Mouse (Mus musculus) layer of hippocampus, postnatal 10 days (tissue): ENCODE results near the gene Rinl. TPM values are rescaled to one million over a fixed set of nuclear protein-coding genes. Genes with fewer than 3 reads are reported as not detected.

Experiments used
- DNase-seq, 2 experiments: peaks; one replicate each; pipeline ENCODE4 v3.0.0; 2021; ENCODE audit warnings: low spot score in 2 of 2
- total RNA-seq, 2 experiments: library from RNA; stranded (reverse); gene quantifications; 2 replicates each; pipeline ENCODE4 v1.2.3; 2021

Gene Rinl
- total RNA-seq, 2 experiments from 2014 or later: 1.5 to 2.0 TPM

DNA sequence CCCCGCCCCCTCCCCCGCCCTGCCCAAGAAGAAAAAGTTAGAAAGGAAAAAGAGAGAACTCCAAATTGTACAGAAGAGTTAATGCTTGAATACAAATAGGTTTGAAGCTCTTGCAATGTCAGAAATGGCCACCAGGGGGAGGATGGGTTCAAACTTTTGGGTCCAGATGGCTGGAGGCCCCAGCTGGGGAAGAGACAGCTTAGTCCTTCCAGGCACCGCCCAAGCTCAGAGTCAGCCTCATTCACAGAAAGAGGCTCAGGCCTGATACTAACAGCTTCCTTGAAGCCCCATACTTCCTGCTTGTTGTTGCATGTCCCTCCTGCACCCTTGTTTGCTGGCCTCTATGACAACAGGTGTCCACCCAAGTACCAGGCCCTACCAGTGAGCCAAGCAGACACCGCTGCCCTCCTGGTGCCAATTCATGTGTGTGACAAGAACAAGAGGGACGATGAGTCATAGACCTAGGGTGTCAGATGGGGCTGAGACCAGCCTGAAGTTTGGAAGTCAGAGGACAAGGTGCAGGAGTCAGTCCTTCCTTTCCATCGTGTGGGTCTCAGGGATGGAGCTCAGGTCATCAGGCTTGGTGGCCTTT lies 8.6 kb upstream of the Rinl start:
- peak; percentile 95 to 96 for DNase-seq

DNA sequence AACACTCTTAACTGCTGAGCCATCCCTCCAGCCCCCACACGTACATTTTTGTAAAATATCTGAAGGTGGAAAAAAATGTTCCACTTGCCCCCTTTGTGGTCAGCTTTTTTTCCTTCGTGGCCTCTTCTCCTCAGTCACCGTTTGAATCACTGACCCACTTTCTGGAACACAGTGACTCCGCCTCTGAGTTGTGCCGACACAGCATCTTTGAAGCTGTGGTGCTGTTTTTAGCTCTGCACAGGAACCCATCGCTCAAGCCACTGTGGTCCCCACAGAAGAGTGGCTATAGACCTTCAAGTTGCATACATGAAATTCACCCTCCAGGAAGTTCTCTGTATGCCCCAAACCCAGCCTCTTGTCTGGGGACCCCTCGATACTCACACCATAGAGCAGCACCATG lies 7.9 kb upstream of the Rinl start:
- DNase-seq: no peak

DNA sequence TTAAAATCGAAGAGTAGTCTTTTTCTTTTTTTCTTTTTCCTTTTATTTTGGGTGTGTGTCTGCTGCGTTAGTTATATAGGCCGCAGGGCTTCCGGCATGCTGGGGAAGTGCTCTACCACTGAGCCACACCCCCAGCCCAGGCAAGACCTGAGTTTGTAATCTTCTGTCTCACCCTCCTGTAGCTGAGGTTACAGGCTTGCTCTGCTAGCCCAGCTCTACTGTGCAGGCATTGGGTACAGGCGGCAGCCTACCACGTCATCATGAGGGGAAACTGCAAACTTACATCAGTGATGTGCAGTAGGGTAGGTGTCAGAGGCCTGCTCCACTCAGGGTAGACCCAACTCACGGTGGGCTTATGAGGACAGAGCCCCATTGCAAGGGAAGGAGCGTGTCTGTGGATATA lies 7.5 kb upstream of the Rinl start:
- no peak for DNase-seq

DNA sequence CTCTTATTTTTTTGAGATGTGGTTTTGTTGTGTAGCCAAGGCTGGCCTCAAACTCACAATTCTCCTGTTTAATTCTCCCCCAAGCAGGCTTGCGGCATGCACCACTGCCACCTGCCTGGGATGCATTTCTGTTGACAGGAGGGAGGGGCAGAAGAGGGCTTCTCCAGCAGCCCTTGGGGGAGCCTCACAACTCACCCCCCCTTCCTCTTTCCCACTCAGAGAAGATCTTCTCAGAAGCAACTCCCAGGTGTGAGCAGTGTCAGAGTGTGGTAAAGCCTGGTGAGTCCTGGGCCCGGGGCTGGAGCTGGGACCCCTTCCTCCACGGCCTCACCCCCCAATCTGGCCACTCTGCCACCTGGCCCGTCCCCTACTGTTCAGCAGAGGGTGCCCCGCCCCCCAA lies 3.6 kb upstream of the Rinl start:
- no peak for DNase-seq

DNA sequence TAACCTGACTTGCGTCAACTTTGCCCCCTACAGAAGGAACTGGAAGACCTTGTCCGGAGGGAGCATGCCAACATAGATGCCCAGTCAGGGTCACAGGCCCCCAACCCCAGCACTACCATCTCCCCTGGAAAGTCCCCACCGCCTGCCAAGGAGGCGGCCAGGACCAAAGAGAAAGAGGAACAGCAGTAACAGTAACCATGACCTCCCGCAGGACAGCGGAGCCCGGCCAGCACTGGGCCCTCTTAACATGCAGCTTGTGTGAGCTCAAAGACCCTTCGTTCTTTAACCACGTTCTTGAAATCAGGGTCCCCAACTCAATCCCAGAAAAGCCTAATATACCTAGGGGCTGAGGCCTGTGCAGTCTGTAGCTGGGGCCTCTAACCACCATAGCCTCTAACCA lies 885 bp upstream of the Rinl start:
- DNase-seq: no peak

DNA sequence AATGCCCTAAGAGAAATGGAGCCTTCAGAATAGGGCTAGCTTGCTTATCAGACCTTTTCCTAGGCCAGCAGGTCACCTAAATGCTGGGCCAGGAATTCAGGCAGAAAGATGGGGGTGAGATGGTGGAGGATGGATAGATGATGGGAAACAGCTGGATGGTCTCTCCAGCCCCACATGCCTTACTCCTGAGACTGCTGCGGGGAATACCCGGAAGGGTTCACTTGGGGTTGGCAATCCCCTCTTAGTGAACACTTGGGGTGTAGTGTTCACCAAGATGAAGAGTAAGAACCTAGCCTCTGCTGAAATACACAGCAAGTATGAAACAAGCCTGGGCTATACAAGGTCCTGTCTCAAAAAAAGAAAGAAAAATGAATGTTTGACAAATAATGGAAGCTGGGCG lies 466 bp downstream of the Rinl start:
- DNase-seq: no peak

DNA sequence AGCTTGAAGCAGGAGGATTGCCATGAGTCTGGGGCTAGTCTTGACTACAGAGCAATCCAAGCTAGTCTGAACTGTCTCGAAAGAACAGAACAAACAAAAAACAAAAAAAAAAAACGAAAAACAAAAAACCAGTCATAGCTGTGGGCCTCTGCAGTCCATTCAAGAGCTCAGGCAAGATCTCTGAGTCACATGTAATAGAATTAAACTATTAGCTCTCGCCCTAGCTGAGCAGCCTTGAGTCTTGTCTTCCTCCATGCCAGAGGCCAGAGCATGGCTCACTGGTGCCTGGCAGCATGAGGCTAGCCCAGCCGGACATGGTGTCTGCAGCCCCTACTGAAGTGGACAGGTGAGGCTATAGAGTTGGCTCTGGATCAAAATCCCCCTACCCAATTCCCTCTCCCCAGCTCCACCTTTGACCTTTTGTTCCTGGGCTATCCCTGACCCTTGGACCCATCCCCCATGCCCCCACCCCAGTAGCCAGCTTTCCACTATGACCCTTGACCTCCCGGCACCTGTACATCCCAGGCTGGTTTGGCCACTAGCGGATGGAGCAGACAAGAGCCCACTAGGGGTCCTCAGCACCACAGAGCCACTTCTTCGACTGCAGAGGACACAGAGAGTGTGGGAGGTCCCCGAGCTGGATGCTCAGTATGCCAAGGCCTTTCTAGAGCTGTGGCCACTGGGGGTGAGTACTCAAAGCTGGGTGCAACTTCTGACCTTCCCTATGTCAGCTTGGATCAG lies 1.5 kb downstream of the Rinl start:
- DNase-seq: no peak

DNA sequence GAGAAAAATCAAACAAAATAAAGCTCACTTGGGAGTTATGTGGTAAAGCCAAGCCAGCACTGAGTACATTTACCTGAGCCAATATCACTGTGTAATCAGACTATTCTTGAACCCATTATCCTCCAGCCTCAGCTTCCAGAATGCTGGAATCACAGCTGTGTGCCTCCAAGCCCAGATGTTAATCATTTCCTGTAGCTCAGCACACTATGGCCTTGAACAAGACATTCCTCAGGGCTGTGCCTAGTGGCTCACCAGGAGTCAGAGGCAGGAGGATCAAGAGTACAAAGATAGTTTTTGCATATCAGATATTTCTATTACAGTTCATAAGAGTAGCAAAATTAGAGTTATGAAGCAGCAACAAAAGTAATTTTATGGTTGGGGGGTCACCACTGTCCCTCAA lies 2.9 kb downstream of the Rinl start:
- no peak for DNase-seq

DNA sequence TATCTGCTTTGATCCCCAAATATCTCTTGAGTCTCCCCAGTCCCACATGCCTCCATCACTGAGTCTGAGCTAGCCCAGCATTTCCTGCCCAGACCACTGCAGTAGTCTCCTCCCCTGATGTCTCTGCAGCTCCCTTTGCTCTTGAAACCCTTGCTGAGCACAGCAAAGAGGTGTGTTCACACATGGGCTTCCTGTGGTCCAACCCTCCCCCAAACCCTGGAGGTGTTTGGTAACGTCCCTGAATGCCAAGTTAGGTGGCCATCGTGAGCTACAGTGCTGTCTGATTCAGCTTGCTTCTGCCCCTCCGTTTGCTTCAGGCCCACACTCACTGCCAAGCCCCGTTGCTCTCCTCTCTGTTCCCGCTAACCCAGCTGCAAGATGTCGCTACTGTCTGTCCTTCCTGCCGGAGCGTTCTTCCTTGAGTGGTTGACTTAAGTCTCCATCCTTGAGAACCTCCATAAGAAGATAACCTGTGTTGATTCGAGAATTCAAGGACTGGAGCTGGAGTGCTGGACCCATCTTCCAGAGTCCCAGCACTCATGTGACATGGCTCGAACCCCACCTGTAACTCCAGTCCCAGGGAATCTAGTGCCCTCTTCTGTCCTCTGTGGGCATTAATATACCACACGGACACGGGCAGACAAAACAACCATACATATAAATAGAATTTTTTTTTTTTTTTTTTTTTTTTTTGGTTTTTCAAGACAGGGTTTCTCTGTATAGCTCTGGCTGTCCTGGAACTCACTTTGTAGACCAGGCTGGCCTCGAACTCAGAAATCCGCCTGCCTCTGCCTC lies 3.8 kb downstream of the Rinl start:
- DNase-seq: no peak

DNA sequence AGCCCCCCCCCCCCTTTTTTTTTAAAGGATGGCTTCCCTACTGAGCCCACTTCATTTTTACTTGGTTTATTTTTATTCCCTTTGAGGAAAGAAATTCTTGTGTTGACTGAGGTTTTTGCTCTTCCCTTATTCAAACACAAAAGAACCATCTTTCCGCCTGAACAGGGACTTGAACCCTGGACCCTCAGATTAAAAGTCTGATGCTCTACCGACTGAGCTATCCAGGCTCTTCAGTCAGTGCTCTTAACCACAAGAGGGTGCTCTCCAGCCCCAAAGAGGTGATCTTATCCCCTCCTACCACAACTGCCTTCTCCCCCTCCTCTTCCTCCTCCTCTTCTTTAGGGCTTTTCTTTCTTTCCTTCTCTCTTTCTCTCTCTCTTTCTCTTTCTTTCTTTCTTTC lies 5.1 kb downstream of the Rinl start:
- DNase-seq: no peak

DNA sequence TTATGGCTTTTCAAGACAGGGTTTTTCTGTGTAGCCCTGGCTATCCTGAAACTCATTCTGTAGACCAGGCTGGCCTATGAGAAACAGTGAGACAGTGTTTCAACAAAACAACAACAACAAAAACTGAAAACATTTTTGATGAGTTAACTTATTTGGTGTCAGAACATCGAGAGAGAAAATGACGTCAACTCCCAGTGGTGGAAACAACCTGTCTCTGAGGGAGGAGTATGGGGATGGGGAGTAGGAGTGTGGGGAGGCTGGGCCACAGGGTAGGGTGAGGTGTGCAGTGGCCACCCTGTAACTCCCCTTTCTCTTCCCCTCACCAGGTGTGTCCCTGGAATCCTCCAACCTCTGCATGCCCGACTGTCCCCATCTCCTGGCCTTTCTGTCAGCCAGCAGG lies 5.7 kb downstream of the Rinl start:
- no peak for DNase-seq

DNA sequence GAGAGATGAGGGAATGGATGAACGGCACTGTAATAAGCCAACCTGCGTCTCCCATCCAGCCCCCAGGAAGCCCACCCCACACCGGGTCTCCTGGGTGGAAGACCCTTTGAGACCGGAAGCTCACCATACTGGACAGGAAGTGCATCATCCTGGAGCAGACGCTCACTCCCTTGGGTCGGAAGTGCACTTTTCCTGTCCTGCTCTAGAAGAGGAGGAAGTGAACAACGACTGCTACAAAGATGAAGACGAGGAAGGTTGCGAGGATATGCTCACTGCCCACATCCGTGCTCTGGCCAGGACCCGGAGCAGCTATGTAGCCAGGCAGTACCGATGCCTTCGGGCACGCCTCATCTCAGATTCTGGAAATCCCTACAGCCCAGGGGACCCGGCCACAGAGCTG lies 7.1 kb downstream of the Rinl start:
- DNase-seq: no peak

DNA sequence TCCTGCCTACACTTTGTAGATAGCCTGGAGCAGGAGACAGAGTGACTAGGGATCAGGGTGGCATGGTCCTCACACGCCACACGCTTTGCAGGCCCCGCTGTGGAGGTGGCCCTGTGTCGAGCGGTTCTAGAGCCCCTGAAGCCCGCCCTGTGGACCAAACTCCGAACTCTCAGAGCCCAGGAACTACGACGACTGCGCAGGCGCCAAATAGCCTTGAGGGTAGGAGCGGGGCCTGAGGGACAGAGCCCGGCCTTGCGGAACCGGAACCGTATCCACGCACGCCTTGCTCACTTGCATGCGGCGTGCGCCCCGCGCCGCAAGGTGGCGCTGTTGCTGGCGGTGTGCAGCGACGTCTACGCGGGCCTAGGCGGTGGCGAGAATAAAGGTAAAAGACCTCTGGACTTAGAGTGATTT lies 7.8 kb downstream of the Rinl start:
- DNase-seq: peak; percentile 74 to 85

DNA sequence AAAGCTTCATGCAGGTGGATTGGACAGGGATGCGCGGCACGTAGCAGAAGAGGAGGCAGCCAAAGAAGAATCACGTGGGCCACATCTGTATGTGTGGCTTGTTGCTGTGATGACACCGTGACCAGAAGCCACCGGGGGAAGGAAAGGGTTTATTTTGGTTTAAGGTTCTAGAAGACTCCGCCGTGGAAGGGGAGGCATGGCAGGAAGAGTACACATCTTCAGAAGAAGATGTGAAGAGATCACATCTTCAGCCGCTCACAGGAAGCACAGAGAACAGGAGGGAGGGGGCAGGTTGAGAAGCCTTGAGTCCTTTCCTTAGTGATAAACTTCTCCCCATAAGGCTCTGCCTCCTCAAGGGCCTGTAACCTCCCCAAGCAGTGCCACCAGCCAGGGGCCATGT lies 11.2 kb downstream of the Rinl start:
- DNase-seq: no peak

DNA sequence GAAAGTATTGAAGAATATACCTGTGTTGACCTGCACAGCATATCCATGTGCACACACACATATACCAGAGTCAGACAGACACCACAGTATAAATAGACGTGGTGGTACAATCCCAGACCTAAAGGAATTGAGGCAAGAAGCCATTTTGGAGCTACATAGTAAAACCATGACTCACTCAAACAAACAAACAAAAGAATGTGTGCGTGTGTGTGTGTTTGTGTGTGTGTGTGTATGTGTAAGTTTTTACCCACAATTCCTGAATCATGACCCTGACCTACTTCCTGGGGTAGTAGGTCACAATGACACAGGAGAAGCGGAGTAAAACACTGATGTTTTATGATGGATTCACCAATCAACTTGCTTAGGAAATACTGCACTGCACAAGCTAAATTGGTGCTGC lies 12.7 kb downstream of the Rinl start:
- DNase-seq: no peak

DNA sequence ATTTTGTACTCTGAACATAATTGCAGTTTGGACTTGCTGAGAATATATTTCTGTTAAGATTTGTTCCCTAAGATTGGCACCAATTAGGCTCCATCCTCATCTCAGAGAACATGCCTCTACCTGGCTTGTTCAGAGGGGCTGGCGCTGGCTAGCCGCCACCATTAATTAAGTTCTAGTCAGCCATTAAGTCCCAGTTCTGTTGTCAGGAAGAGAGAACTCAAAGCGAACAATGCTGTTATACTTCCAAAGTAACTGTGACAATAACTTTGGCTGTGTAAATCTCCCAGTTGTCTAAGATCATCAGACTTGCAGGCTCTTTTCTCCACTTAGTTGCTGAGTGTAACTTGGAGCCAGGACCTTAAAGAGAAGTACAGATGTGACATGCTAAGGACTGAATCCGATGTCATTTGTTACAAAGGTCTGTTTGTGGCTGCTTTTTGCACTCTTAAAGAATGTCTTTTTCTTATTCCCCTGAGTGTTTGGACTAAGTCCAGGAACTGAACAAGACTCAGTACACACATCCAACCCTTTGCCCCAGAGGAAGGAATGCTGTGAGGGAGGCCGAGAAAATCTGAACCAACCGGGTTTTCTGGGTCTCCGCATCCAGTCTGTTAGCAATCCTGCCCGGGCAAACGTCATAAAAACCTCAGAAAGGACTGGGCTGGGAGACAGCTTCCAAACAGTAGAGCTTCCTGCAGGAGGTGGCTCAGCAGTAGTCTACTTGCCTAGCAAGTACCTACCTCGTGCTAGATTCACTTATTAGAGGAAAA lies 13.3 kb downstream of the Rinl start:
- DNase-seq: no peak

DNA sequence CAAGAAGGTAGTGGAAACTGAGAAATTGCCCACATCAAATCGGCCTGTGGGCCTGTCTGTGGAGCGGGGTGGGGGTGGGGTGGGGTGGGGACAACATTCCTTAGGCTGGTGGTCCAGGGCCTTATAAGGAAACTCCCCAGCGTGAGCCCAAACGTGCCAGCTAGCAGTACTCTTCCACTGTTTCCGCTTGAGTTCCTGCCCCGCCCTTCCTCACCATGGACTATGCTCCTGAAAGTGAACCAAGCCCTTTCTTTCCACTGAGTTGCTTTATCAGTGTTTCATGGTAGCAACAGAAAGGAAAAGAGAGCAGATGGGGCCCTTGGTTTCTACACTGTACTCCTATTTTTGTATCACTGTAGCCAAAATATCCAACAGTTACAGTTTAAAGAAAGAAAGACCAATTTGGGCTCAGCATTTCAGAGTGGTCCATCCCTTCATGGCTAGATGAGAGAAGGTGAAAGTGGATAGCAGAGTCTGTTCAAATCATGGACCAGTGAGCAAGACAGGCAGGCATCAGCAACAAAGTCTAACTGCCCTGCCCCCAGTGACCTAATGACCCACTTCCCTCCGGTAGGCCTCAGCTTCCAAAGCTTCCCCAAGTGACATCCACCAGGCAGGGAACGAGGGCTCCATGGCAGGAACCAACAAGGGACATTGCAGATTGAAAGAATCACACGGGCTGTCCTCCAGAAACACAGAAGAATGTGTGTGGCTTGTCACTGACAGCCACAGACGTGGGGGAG lies 14.2 kb downstream of the Rinl start:
- DNase-seq: no peak

DNA sequence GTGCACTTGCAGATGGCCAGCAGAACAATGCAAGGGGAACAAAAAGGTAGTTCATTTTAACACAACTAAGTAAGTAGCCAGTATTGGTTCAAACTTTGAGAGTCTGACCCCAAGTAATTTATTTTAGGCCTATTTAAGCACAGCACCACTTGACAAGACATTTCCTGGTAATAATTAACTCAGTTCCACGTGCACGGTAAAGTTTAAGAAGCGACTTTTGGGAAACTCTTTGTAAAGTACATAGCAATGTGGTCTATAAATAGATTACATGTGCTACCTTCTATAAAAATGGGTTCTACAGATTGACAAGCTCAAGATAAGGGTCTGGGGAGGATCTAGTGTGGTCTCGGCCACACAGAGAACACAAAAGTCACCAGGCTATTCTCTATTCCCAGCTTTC lies 15.0 kb downstream of the Rinl start:
- DNase-seq: no peak

DNA sequence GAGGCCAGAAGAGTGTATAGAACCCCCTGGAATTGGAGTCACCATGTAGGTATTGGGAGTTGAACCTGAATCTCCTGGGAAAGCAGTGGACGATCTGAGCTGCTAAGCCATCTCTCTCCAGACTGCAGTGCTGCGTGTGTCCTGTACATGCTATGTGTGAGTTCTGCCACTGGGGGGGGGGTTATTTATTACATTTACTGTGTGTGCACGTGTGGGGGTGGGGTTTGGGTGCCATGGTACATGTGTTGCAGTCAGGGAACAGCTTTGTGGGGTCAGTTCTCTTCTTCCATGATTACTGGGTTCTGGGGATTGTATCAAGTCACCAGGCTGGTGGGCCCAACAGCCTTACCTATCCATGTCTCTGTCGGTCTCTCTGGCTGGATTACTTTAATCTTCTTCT lies 18.1 kb downstream of the Rinl start:
- DNase-seq: no peak

DNA sequence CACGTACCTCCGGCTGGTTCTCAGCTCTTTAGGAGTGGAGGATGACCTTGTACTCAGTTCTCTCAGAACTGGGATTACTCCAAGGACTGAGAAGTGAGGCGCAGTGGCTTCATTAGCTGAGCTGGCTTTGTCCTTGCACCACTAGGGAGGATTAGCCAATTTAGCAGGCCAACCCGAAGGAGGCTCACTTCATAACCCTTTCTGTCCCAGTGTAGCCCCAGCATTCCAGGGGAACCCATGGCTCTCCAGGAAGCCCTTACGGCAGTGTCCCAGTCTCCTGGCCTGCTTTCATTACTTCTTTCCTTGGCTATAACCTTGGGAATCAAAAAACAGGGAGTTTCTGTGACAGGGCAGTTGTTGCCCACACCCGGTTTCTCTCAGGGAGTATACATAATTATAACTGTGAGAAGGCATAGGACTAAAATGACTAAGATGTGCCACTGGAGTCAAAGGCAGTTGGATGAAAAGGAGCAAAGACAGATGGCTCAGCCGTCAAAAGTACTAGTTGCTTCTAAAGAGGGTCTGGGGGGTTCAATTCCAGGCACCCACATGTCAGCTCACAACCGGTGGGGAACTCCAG lies 19.0 kb downstream of the Rinl start:
- DNase-seq: no peak
